Mouse (Mus musculus) forebrain, embryonic 11.5 days (tissue): Measurements from ENCODE around the gene Tmc3. TPM values are rescaled to one million over a fixed set of nuclear protein-coding genes. Genes with fewer than 3 reads are reported as not detected.

ENCODE experiments used
- ATAC-seq: fragments of 200-750 bp; cut with Nextera tagmentation; replicated peaks from 2 replicates; pipeline ENCODE4 v1.8.0; 2017; ENCODE audit warnings: moderate TSS enrichment; ENCODE audit not compliant: low FRiP score
- DNase-seq: peaks from one replicate; pipeline ENCODE4 v3.0.0-alpha.2; 2017; ENCODE audit warnings: low spot score
- H3K27ac ChIP-seq: fragments of 300-500 bp; sonication (generic); 2 replicates; pipeline ENCODE4 v1.5.1; 2014; ENCODE audit warnings: low read depth, low read length
- H3K27me3 ChIP-seq: fragments of 300-500 bp; sonication (generic); 2 replicates; pipeline ENCODE4 v1.6.1; 2014; ENCODE audit warnings: mild to moderate bottlenecking, low read length, mixed read lengths; ENCODE audit not compliant: control insufficient read depth, insufficient read depth
- H3K36me3 ChIP-seq: fragments of 300-500 bp; sonication (generic); 2 replicates; pipeline ENCODE4 v1.6.1; 2014; ENCODE audit warnings: mild to moderate bottlenecking, low read length, moderate library complexity, mixed read lengths; ENCODE audit not compliant: control insufficient read depth, insufficient read depth
- H3K4me1 ChIP-seq: fragments of 300-500 bp; sonication (generic); replicated peaks from 2 replicates; pipeline ENCODE4 v1.6.1; 2014; ENCODE audit warnings: low read length, mixed read lengths; ENCODE audit not compliant: control insufficient read depth, insufficient read depth
- H3K4me2 ChIP-seq: fragments of 300-500 bp; sonication (generic); 2 replicates; pipeline ENCODE4 v1.6.1; 2014; ENCODE audit warnings: low read depth, mild to moderate bottlenecking, low read length, moderate library complexity, mixed read lengths; ENCODE audit not compliant: severe bottlenecking
- H3K4me3 ChIP-seq: fragments of 300-500 bp; sonication (generic); 2 replicates; pipeline ENCODE4 v1.5.1; 2014; ENCODE audit warnings: low read depth, low read length
- H3K9ac ChIP-seq: fragments of 300-500 bp; sonication (generic); 2 replicates; pipeline ENCODE4 v1.6.1; 2014; ENCODE audit warnings: low read length
- H3K9me3 ChIP-seq: fragments of 300-500 bp; sonication (generic); 2 replicates; pipeline ENCODE4 v1.6.1; 2016; ENCODE audit warnings: low read length, mixed read lengths; ENCODE audit not compliant: control insufficient read depth
- WGBS: fragments of 180-500 bp; shearing (Covaris S2); extraction: QIAGEN DNeasy Blood & Tissue Kit; methylation state at CpG from one replicate; pipeline ENCODE4 v1.1.7; 2014; 5-methylcytosine and 5-hydroxymethylcytosine counted together
- polyA plus RNA-seq: library from polyadenylated mRNA; unstranded; fragments of >200 nt; fragmentation: Nextera tagmentation; extraction: Ambion mirVana; gene quantifications from 2 replicates; pipeline ENCODE4 v1.2.1, GENCODE M21; 2014

The Tmc3 gene
- polyA plus RNA-seq, 1 experiment from 2014 or later, result 0.17 TPM

DNA sequence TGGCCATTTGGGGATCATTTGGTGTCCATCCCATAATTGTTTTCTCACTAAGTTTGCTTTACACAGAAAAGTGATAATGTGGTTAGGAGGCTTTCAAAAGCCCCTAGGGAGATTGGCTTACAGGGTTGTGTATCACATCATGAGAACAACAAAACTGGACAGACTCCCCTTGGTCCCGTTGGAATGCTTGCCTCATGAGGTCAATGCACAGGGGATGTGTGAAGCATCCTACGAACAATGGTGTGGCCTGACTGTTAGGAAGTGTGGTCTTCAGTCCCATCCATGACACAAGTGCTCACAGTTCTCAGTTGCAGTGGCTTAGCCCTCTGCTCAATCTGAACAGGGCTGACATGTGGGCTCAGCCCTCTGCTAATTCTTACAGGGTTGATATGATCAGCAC, 12.3 kb upstream of the Tmc3 start:
- H3K9me3 ChIP-seq, result no peaks in the 10 kb centered on the region
- no peak overlapping the region for H3K27ac ChIP-seq
- no peaks in the 10 kb centered on the region for H3K27me3 ChIP-seq
- H3K36me3 ChIP-seq, result no peaks in the 10 kb centered on the region
- H3K4me3 ChIP-seq, result no peak overlapping the region
- no peak overlapping the region for H3K9ac ChIP-seq
- no peak overlapping the region for H3K4me2 ChIP-seq
- no peaks in the 10 kb centered on the region for H3K4me1 ChIP-seq
- DNase-seq (no peak), ATAC-seq (no peak)
- WGBS, result 74% methylated on average over 2 of the region's 2 CpGs

DNA sequence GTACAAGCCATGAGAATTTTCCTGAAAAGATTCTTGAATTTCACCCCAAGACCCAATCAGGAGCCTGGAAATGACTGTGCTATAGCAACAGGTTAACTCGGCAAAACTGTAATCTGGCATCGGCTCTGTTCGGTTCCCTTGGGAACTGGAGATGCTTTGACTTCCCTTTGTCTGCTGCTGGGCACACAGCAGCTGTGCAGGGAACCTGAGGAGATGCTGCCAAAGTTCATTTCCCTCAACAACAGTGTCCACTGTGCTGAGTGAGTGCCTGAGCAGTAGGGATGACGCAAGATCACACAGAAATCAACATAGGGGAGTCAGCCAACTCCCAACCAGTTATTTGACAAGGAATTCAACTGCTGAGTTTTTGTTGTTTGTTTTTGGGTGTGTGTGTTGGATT, 3.8 kb upstream of the Tmc3 start:
- no peak for ATAC-seq

DNA sequence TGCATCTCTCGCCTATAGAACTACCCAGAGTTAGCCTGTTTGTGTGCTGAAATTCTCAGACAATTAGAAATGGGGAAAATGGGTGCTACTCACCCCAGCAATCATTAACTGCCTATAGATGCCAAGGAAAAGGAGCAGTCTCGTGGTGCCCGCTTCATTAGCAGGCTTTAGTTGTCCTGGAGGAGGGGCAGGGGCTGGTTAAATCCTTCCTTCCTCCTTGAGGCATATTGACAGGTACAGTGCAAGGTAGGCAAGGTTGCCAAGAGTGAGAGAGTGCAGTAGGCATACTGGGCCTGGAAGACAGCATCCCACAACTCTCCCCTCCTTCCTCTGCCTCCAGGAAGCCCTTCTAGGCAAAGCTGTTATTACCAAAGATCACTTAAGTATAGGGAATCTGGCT, 9.3 kb downstream of the Tmc3 start:
- H3K4me1 ChIP-seq, result no peaks in the 10 kb centered on the region
- no peaks in the 10 kb centered on the region for H3K9me3 ChIP-seq
- no peak overlapping the region for H3K9ac ChIP-seq
- H3K4me3 ChIP-seq, result no peak overlapping the region
- no peaks in the 10 kb centered on the region for H3K27me3 ChIP-seq
- H3K4me2 ChIP-seq, result no peak overlapping the region
- DNase-seq (no peak), ATAC-seq (no peak)
- no peak overlapping the region for H3K27ac ChIP-seq
- H3K36me3 ChIP-seq, result no peaks in the 10 kb centered on the region
- WGBS, result 68% methylated on average over 3 of the region's 3 CpGs

More for the DNA sequence above, 3.8 kb upstream of the Tmc3 start:
- no peak overlapping the region for H3K4me2 ChIP-seq
- H3K9ac ChIP-seq, result no peak overlapping the region
- DNase-seq, result no peak
- no peaks in the 10 kb centered on the region for H3K9me3 ChIP-seq
- 64% methylated on average over 4 of the region's 4 CpGs for WGBS
- H3K27ac ChIP-seq, result no peak overlapping the region
- no peak overlapping the region for H3K4me3 ChIP-seq
- H3K27me3 ChIP-seq, result no peaks in the 10 kb centered on the region
- H3K36me3 ChIP-seq, result no peaks in the 10 kb centered on the region
- 0 out of 2 replicates have a peak, but pooled peaks cover 2% of the 10 kb centered on the region for H3K4me1 ChIP-seq

DNA sequence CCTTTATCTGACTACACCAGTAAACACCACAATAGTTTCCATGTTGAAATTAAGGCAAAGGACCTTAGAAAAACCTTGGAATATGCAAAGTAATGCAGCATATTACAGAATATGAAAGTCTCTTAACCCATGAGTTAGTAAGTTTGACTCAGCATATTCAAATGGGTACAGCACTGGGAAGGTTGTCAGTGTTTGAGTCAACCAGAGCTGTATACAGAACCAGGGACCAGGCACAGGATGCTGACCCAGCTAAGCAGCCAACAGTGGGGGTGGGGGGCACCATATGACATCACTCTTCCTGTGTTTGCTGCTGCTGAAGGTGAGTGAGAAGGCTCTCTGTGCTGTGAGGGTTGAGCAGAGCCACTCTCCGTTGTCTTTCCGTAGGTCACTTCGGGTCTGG, 12.3 kb downstream of the Tmc3 start:
- Histone ChIP-seq H3K4me1 (no peaks in the 10 kb centered on the region), H3K36me3 (no peaks in the 10 kb centered on the region), H3K9ac (no peak overlapping the region), H3K4me2 (no peak overlapping the region), H3K27me3 (no peaks in the 10 kb centered on the region), H3K4me3 (no peak overlapping the region), H3K27ac (no peak overlapping the region), H3K9me3 (no peaks in the 10 kb centered on the region)
- WGBS, result 95% methylated on average over 3 of the region's 3 CpGs
- no peak for ATAC-seq
- DNase-seq, result no peak

DNA sequence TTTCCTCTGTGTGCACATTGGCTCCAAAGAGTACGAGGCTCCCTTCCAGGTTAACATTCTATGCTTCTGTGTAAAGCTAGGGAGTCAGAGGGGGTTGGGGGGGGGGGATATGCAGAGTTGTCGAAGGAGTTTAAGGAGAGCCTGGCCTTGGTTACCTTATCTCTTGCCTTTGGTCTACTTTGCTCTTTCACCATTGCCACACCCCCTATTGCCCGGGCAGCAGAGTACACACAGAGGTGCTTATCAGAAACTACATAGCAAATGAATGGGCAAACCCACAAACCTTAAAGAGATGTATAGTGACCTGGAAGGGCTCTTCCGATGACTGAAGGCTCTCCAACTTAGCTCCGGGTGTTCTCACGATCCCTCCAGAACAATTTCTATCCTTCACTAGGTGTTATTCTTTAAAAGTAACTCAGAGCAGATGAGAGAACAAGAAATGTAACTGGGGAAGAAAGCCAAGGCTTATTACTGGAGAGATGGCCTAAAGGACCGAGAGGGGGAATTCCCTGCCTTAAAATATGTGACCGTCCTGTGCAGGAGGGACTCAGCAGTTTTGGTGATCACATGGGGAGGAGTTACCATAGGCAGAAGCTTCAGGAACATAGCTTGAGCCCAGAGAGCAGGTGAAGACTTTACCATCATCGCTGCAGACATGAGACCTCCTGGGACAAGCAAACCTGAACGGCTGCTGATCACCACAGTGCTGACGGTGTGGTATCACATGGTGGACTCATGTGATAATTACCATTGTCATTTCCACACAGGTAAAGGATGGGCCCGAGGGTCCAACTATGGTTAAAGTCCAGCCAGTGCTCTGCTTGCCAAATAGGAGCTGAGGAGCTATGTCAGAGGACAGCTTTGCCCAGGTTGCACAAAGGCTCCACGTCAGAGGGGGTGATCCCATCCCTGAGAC, 14.5 kb downstream of the Tmc3 start:
- H3K9ac ChIP-seq, result no peak overlapping the region
- no peak overlapping the region for H3K27ac ChIP-seq
- DNase-seq (no peak), ATAC-seq (no peak)
- 92% methylated on average over 13 of the region's 13 CpGs for WGBS
- H3K4me2 ChIP-seq, result no peak overlapping the region
- no peaks in the 10 kb centered on the region for H3K4me1 ChIP-seq
- no peak overlapping the region for H3K4me3 ChIP-seq
- no peaks in the 10 kb centered on the region for H3K27me3 ChIP-seq
- H3K9me3 ChIP-seq, result no peaks in the 10 kb centered on the region
- no peaks in the 10 kb centered on the region for H3K36me3 ChIP-seq

DNA sequence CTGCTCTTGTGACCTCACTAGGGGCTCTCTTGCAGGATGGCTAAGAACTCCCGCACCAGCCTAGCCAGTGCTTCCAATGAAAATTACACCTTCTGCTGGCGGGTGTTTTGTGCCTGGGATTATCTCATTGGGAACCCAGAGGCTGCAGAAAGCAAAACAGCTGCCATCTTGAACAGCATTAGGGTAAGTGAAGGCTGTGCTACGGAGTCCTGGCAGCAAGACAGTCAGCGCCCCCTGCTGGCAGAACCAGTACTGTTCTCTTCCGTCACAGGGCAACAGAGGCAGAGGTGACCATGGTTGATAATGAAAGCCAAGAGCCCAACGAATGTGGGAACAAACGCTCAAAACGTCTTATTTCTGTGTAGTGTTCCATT, 15.2 kb downstream of the Tmc3 start:
- H3K4me3 ChIP-seq, result no peak overlapping the region
- no peaks in the 10 kb centered on the region for H3K27me3 ChIP-seq
- H3K4me1 ChIP-seq, result no peaks in the 10 kb centered on the region
- H3K27ac ChIP-seq, result no peak overlapping the region
- 55% methylated on average over 8 of the region's 8 CpGs for WGBS
- ATAC-seq, result no peak
- peak; percentile 78 for DNase-seq
- H3K36me3 ChIP-seq, result no peaks in the 10 kb centered on the region
- no peak overlapping the region for H3K4me2 ChIP-seq
- H3K9ac ChIP-seq, result no peak overlapping the region
- H3K9me3 ChIP-seq, result no peaks in the 10 kb centered on the region

DNA sequence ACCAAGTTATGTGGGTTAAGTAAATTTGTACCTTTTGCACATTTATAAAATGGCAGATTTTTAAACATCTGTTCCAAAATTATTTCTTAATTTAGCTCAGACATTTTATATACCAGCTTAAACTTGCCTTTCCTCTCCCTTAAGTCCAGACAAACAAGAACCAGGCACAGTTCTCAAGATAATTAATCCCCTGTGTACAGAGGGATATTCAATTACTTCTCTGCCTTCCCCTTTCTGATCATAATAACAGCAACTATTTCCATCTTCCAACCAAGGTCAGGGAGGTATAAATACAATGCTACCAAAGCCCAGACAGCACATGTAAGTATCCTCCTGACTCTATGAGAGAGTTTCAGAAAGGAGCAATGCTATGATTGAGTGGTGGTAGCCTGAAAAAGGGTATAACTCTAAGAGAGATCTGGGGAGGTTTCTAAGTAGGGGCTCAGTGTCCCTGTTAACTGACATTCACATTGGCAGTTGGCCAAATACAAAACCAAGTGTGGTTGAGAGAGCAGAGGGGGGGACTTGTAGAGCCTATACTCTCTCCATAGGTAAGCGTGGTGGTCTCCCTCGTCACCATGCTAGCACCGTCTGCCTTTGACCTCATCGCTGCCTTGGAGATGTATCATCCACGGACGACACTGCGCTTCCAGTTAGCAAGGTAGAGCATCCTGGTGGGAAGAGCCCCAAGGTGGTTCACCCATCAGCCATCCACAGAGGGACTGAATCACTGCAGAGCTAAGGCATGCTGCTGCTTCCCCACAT, 19.6 kb downstream of the Tmc3 start:
- H3K27ac ChIP-seq, result no peak overlapping the region
- no peaks in the 10 kb centered on the region for H3K4me1 ChIP-seq
- DNase-seq, result no peak
- H3K27me3 ChIP-seq, result no peaks in the 10 kb centered on the region
- no peak overlapping the region for H3K9ac ChIP-seq
- no peaks in the 10 kb centered on the region for H3K36me3 ChIP-seq
- no peak overlapping the region for H3K4me2 ChIP-seq
- H3K4me3 ChIP-seq, result no peak overlapping the region
- 90% methylated on average over 7 of the region's 7 CpGs for WGBS
- no peak for ATAC-seq
- no peaks in the 10 kb centered on the region for H3K9me3 ChIP-seq

DNA sequence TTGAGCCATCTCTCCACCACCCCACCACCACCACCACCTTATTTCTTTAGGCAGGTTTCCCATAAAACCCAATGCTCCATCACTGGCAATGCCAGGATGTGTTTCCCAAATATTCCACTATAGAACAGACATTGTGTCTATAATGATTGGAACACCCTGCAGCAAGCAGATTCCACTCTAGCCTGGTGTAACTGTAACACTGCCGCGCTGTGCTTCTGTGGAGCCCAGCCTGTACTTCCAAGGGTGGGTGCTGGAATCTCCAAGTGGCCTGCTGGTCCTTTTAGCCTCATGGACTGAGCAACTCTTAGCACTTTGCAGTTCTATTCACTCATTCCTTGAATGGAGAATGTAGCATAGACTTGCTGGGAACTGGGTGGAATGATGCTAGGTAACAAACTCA, 22.1 kb downstream of the Tmc3 start:
- no peak overlapping the region for H3K4me3 ChIP-seq
- ATAC-seq, result no peak
- no peak for DNase-seq
- H3K36me3 ChIP-seq, result no peaks in the 10 kb centered on the region
- no peak overlapping the region for H3K4me2 ChIP-seq
- no peak overlapping the region for H3K27ac ChIP-seq
- H3K9me3 ChIP-seq, result no peaks in the 10 kb centered on the region
- 100% methylated on average over 2 of the region's 2 CpGs for whole genome bisulfite sequencing
- H3K9ac ChIP-seq, result no peak overlapping the region
- no peaks in the 10 kb centered on the region for H3K4me1 ChIP-seq
- no peaks in the 10 kb centered on the region for H3K27me3 ChIP-seq
